Mouse (Mus musculus) liver, embryonic 14.5 days (tissue): ENCODE data around the gene Pkig.

ENCODE experiments used
- CTCF ChIP-seq: IDR thresholded peaks from 2 replicates; pipeline ENCODE4 v1.5.1; 2016; ENCODE audit warnings: antibody characterized with exemption, low read depth, control low read depth
- EP300 ChIP-seq: IDR thresholded peaks from 2 replicates; pipeline ENCODE4 v1.6.1; 2016; ENCODE audit warnings: antibody characterized with exemption, low read depth

- TF ChIP-seq EP300, result no peak
- TF ChIP-seq CTCF, result no peak
Measured at GRCm38 (mm10) chr2:163703599-163704260, 45.5 kb downstream of the Pkig start.
